Mouse (Mus musculus): ENCODE data around the gene Rbl1. TPM values are rescaled to one million over a fixed set of nuclear protein-coding genes. Genes with fewer than 3 reads are reported as not detected.
"Not testable (repeated sequence)": the region's sequence is repeated elsewhere in the genome, so short reads cannot be mapped to it uniquely, and the experiment has no call there.

Gene Rbl1
- polyA plus RNA-seq, 1 experiment, result 5.2 TPM

DNA sequence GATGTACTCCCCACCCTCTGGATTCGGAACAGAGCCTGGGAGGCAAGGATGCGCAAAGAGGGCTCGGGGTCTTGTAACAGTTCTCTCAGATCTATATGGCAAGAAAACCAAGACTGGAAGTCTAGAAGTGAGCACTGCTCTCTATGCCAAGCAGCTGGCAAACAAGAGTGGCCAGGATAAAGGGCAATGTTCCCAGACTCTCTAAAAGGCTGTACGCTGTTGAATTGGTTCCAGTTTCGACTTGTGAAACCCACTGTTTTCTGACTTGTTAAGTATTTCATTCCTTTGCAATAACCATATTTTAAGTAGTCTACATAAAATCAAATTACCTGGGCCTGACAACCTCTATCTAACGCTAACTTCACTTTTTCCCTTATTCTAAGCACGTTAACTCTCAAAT lies 7.4 kb upstream of the Rbl1 start:
- Histone ChIP-seq H3K36me3 (ENCODE audit: control insufficient read depth, insufficient read depth, low read length) (no peaks in the 10 kb centered on the region), H3K27me3 (ENCODE audit: control insufficient read depth, insufficient read depth, low read length) (no peaks in the 10 kb centered on the region), H3K4me1 (ENCODE audit: control insufficient read depth, insufficient read depth, insufficient read length, low read length) (no peaks in the 10 kb centered on the region), H3K4me3 (ENCODE audit: low read depth, low read length) (no peak overlapping the region), H3K27ac (ENCODE audit: insufficient read depth, low read depth, low read length) (no peak overlapping the region)
- WGBS, result 92% methylated on average over 7 of the region's 7 CpGs
- TF ChIP-seq POLR2A (IDR thresholded peaks at IDR 0.05; ENCODE audit: low read depth, low read length), result no peak
- TF ChIP-seq CTCF (IDR thresholded peaks at IDR 0.05; ENCODE audit: extremely low read depth, insufficient read length, insufficient replicate concordance, low read depth, low read length), result no peak

DNA sequence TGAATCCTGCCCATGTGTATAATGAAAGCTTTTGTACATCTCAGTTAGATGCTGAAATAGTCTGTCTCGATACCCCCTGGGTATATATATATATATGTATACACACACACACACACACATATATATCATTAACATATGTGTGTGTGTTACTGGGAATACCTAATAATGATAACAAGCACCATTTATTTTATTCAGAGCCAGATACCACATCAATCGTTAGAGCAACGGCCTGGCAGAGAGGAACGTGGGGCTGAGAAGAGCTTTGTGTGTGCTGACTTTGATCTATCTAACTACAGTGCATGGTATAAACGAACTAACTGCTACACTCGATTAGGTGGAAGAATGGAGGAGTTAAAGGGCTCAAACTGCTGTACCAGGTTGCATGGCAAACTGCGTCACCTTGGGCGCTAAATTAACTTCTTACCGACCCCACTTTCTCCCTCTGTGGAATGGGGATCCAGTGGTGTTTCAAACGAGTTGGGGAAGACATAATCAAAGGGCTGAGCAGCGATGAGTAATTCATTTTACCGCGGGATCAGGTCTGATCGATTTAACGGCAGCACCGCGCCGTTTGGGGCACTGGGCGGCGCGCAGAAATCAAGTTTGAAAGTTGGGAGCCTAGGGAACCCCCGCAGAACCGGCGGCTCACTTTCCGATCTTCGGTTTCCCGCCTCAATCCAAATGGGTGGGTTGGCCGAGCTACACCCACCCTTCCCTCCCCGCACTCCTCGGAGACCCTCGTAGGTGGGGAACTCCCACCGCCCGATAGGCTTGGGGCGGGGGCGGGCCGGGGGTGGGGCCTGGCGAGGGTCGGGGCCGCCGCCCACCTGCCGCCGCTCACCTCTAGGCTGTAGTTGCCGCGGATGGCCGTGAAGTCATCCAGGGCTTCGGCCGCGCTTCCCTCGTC lies 622 bp downstream of the Rbl1 start:
- under 1% methylated on average over 48 of the region's 49 CpGs for WGBS
- TF ChIP-seq CTCF (IDR thresholded peaks at IDR 0.05; ENCODE audit: extremely low read depth, insufficient read length, insufficient replicate concordance, low read depth, low read length), result peak; percentile 25; the same call in 1 of the 2 replicates
- no peak for TF ChIP-seq POLR2A (IDR thresholded peaks at IDR 0.05; ENCODE audit: low read depth, low read length)

DNA sequence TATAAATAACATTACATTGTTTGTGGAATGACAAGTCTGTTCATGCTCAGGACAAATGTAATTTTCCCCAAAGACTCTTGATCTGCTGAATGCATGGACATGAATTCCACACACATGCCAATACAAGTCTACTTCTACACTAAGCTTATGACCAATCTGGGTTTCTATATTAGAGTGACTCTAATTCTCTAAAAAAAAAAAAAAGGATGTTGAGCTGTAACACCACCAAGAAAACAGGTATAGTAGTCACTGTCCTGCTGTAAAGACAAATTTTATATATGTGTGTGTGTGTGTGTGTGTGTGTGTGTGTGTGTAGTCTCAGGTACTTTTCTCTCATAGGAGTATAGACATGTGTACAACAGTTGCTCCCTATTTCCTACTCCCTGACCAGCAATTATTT lies 1.3 kb downstream of the Rbl1 start:
- Histone ChIP-seq H3K27me3 (ENCODE audit: control insufficient read depth, insufficient read depth, low read length) (no peaks in the 10 kb centered on the region), H3K27ac (ENCODE audit: insufficient read depth, low read depth, low read length) (no peak overlapping the region), H3K36me3 (ENCODE audit: control insufficient read depth, insufficient read depth, low read length) (peaks cover 5% of the 10 kb centered on the region), H3K4me3 (ENCODE audit: low read depth, low read length) (no peak overlapping the region), H3K4me1 (ENCODE audit: control insufficient read depth, insufficient read depth, insufficient read length, low read length) (peaks cover 3% of the 10 kb centered on the region)
- TF ChIP-seq POLR2A (IDR thresholded peaks at IDR 0.05; ENCODE audit: low read depth, low read length), result no peak
- TF ChIP-seq CTCF (IDR thresholded peaks at IDR 0.05; ENCODE audit: extremely low read depth, insufficient read length, insufficient replicate concordance, low read depth, low read length), result no peak

More for the DNA sequence above, 622 bp downstream of the Rbl1 start:
- Histone ChIP-seq H3K4me1 (ENCODE audit: control insufficient read depth, insufficient read depth, insufficient read length, low read length) (peaks cover 3% of the 10 kb centered on the region), H3K27ac (ENCODE audit: insufficient read depth, low read depth, low read length) (peak overlapping the region; percentile 76), H3K36me3 (ENCODE audit: control insufficient read depth, insufficient read depth, low read length) (peaks cover 5% of the 10 kb centered on the region), H3K27me3 (ENCODE audit: control insufficient read depth, insufficient read depth, low read length) (no peaks in the 10 kb centered on the region), H3K4me3 (ENCODE audit: low read depth, low read length) (peak overlapping the region; percentile 84)

DNA sequence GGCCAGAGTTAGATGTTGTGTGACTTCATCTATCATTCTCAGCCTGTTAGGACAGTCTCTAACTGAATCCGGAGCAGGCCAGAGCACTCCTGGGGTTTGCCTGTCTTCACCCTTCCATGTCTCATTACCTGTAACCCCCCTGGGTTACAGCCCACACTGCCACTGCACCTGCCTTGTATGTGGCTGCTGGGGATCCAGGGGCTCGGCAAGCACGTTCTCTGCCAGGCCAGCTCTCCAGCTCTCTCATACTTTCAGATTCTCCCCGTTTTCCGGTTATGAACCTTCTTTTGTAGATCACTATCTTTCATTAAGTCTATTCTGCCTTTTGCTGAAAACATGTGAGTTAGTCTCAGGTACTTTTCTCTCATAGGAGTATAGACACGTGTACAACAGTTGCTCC lies 2.0 kb downstream of the Rbl1 start:
- Histone ChIP-seq H3K4me3 (ENCODE audit: low read depth, low read length) (peak overlapping the region; percentile 13; the same call in 1 of the 2 replicates), H3K27ac (ENCODE audit: insufficient read depth, low read depth, low read length) (peak overlapping the region; percentile 9; the same call in 1 of the 2 replicates)

DNA sequence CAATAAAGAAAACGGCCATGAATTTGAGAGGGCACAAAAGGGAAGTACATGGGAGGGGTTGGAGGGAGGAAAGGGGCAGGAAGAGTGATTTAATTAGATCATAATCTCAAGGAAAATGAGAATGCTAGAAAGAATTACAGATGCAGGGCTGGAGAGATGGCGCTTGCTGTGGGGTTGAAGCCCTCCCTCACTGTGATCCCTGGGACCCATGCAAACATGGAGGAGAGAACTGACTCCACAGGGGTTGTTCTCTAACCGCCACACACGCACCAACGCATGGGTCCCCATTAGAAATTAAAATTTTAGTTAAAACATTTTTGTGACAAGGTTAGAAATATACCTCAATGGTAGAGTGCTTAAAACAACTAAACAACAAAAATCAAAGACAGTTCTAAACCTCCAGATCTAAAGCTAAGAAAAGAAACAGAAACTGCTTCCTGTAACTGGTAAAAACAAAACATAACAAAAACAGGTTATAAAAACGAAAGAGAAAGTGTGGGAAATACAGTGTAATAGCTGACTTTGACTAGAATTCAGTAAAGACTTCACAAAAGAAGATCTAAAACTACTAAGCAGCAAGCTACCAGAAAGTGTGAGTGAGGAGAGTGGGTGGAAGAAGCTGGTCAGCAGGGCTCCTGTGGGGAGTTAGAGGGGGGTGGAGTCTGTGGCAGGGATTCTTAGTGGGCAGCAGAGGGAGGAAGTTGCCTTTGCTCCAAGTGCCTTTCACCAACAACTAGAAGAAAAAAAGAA lies 3.1 kb downstream of the Rbl1 start:
- peak overlapping the region; percentile 46 for H3K4me3 ChIP-seq (ENCODE audit: low read depth, low read length)

More for the DNA sequence above, 2.0 kb downstream of the Rbl1 start:
- peaks cover 3% of the 10 kb centered on the region for H3K4me1 ChIP-seq (ENCODE audit: control insufficient read depth, insufficient read depth, insufficient read length, low read length)
- peaks cover 9% of the 10 kb centered on the region for H3K36me3 ChIP-seq (ENCODE audit: control insufficient read depth, insufficient read depth, low read length)
- 52% methylated on average over 6 of the region's 6 CpGs for WGBS
- no peaks in the 10 kb centered on the region for H3K27me3 ChIP-seq (ENCODE audit: control insufficient read depth, insufficient read depth, low read length)
- no peak for TF ChIP-seq POLR2A (IDR thresholded peaks at IDR 0.05; ENCODE audit: low read depth, low read length)
- TF ChIP-seq CTCF (IDR thresholded peaks at IDR 0.05; ENCODE audit: extremely low read depth, insufficient read length, insufficient replicate concordance, low read depth, low read length), result no peak

DNA sequence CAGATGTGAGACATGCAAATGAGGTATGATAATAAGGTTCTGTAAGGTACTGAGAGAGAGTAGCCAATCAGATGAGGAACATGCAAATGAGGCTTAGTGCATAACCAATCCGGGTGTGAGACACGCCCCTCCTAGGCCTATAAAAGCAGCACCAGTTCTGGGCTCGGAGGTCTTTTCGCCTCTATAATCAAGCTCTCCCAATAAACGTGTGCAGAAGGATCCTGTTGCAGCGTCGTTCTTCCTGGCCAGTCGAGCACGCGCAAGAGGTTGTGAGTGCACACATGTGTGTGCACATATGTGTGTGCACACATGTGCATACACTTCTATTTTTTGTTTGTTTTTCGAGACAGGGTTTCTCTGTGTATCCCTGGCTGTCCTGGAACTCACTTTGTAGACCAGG lies 5.9 kb downstream of the Rbl1 start:
- H3K27ac ChIP-seq (ENCODE audit: insufficient read depth, low read depth, low read length); H3K4me3 ChIP-seq (ENCODE audit: low read depth, low read length); H3K4me1 ChIP-seq (ENCODE audit: control insufficient read depth, insufficient read depth, insufficient read length, low read length); H3K27me3 ChIP-seq (ENCODE audit: control insufficient read depth, insufficient read depth, low read length): not testable (repeated sequence)
- WGBS, result 98% methylated on average over 11 of the region's 11 CpGs
- H3K36me3 ChIP-seq (ENCODE audit: control insufficient read depth, insufficient read depth, low read length), result peaks cover 30% of the 10 kb centered on the region

More for the DNA sequence above, 3.1 kb downstream of the Rbl1 start:
- peaks cover 3% of the 10 kb centered on the region for H3K4me1 ChIP-seq (ENCODE audit: control insufficient read depth, insufficient read depth, insufficient read length, low read length)
- TF ChIP-seq POLR2A (IDR thresholded peaks at IDR 0.05; ENCODE audit: low read depth, low read length), result no peak
- TF ChIP-seq CTCF (IDR thresholded peaks at IDR 0.05; ENCODE audit: extremely low read depth, insufficient read length, insufficient replicate concordance, low read depth, low read length), result 0 out of 2 replicates have a peak, but pooled peaks have one; percentile 9
- peaks cover 15% of the 10 kb centered on the region for H3K36me3 ChIP-seq (ENCODE audit: control insufficient read depth, insufficient read depth, low read length)
- 65% methylated on average over 6 of the region's 6 CpGs for WGBS
- H3K27ac ChIP-seq (ENCODE audit: insufficient read depth, low read depth, low read length), result peak overlapping the region; percentile 96
- H3K27me3 ChIP-seq (ENCODE audit: control insufficient read depth, insufficient read depth, low read length), result no peaks in the 10 kb centered on the region

DNA sequence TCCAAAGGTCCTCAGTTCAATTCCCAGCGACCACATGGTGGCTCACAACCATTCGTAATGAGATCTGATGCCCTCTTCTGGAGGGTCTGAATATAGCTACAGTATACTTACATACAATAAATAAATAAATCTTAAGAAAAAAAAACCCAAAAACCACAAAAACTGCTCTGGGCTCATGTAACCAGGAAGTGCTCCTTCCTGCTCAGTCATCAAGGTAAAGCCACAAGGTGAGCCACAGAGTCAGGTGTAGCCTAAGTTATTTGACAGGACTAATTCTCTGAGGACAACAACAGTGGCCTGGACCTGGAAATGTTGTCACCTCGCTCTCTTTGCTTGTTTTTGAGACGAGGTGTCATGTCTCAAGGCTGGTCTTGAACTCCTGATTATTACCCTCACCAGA lies 13.7 kb downstream of the Rbl1 start:
- 93% methylated on average over 4 of the region's 4 CpGs for WGBS
- Histone ChIP-seq H3K27me3 (ENCODE audit: control insufficient read depth, insufficient read depth, low read length) (no peaks in the 10 kb centered on the region), H3K4me3 (ENCODE audit: low read depth, low read length) (no peak overlapping the region), H3K27ac (ENCODE audit: insufficient read depth, low read depth, low read length) (no peak overlapping the region), H3K36me3 (ENCODE audit: control insufficient read depth, insufficient read depth, low read length) (peaks cover 68% of the 10 kb centered on the region), H3K4me1 (ENCODE audit: control insufficient read depth, insufficient read depth, insufficient read length, low read length) (peaks cover 3% of the 10 kb centered on the region; the same call in 1 of the 2 replicates)
- TF ChIP-seq CTCF (IDR thresholded peaks at IDR 0.05; ENCODE audit: extremely low read depth, insufficient read length, insufficient replicate concordance, low read depth, low read length) (no peak), POLR2A (IDR thresholded peaks at IDR 0.05; ENCODE audit: low read depth, low read length) (no peak)

Data from small intestine, adult 2 months (tissue).